Mouse (Mus musculus) cortical plate, adult 2 months (tissue): ENCODE measurements around the gene Wdr83os.

ENCODE experiments used
- CTCF ChIP-seq: fragments of 200-500 bp; IDR thresholded peaks from 2 replicates; pipeline ENCODE4 v1.5.1; 2011; ENCODE audit warnings: mild to moderate bottlenecking, control low read depth, low read length; ENCODE audit not compliant: insufficient read depth; ENCODE audit errors: extremely low read depth
- POLR2A ChIP-seq: fragments of 200-500 bp; IDR thresholded peaks from 2 replicates; pipeline ENCODE4 v1.6.1; 2011; ENCODE audit warnings: mild to moderate bottlenecking, low read length, control low read depth; ENCODE audit not compliant: insufficient read depth; ENCODE audit errors: extremely low read depth

DNA sequence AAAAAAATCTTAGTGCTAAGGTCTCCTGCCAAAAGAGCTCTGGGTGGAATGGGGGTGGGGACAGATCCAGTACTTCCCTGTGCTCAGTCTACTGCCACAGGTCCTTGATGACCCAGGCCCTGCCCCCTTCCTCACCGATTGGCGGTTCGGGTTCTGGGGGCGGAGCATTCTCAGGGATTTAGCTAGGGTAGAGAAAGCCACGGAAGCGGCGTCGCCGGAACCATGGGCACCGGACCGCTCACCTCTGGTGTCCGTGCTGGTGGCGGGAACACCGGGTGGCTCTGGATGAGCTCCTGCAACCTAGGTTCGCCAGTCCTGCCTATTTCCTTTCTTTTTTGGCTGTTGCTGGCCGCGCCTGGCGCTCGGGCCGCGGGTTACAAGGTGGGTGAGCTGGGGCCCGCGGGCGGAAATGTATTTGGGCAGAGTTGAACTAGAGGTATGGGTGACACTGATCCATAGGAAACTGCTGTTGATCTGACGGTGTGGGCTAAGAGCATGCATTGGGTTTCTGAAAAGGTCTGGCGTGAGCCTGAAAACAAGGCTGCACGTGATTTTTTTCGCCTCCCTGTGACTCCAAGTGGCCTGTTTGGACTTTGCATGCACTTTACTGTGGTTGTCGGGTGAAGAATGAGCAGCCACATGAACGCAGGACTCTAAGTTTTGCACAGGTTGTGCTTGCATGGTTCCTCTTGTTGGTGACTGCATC, 2.7 kb downstream of the Wdr83os start, which contains the start of gene Man2b1:
- no peak for TF ChIP-seq CTCF
- TF ChIP-seq POLR2A, result peak; percentile 94
